Mouse (Mus musculus) neural tube, embryonic 14.5 days (tissue): Measurements from ENCODE around the gene Spns2. TPM values are rescaled to one million over a fixed set of nuclear protein-coding genes. Genes with fewer than 3 reads are reported as not detected.
"Not testable (repeated sequence)": the region's sequence is repeated elsewhere in the genome, so short reads cannot be mapped to it uniquely, and the experiment has no call there.

Experiments
- ATAC-seq: fragments of 200-750 bp; cut with Nextera tagmentation; 2 replicates; pipeline ENCODE4 v1.8.0; 2017; ENCODE audit warnings: low read depth, mild to moderate bottlenecking, moderate TSS enrichment, moderate library complexity
- H3K27ac ChIP-seq: fragments of 300-500 bp; sonication (generic); 2 replicates; pipeline ENCODE4 v1.5.1; 2014; ENCODE audit warnings: low read depth, mild to moderate bottlenecking, control low read depth, low read length, moderate library complexity, mixed read lengths
- H3K27me3 ChIP-seq: fragments of 300-500 bp; sonication (generic); 2 replicates; pipeline ENCODE4 v1.6.1; 2014; ENCODE audit warnings: low read length; ENCODE audit not compliant: control insufficient read depth, insufficient read depth
- H3K36me3 ChIP-seq: fragments of 300-500 bp; sonication (generic); 2 replicates; pipeline ENCODE4 v1.6.1; 2014; ENCODE audit warnings: low read length, mixed read lengths; ENCODE audit not compliant: control insufficient read depth, insufficient read depth
- H3K4me1 ChIP-seq: fragments of 300-500 bp; sonication (generic); 2 replicates; pipeline ENCODE4 v1.6.1; 2014; ENCODE audit warnings: low read length; ENCODE audit not compliant: control insufficient read depth, insufficient read depth
- H3K4me2 ChIP-seq: fragments of 300-500 bp; sonication (generic); 2 replicates; pipeline ENCODE4 v1.6.1; 2014; ENCODE audit warnings: mild to moderate bottlenecking, low read depth, low read length, control low read depth
- H3K4me3 ChIP-seq: fragments of 300-500 bp; sonication (generic); 2 replicates; pipeline ENCODE4 v1.5.1; 2014; ENCODE audit warnings: low read depth, low read length, control low read depth, mixed read lengths
- H3K9ac ChIP-seq: fragments of 300-500 bp; sonication (generic); replicated peaks from 2 replicates; pipeline ENCODE4 v1.6.1; 2014; ENCODE audit warnings: low read depth, mild to moderate bottlenecking, control low read depth, low read length, mixed read lengths
- H3K9me3 ChIP-seq: fragments of 300-500 bp; sonication (generic); 2 replicates; pipeline ENCODE4 v1.6.1; 2016; ENCODE audit warnings: low read length; ENCODE audit not compliant: control insufficient read depth
- WGBS: fragments of 180-500 bp; shearing (Covaris S2); extraction: QIAGEN DNeasy Blood & Tissue Kit; methylation state at CpG from one replicate; pipeline ENCODE4 v1.1.7; 2014; 5-methylcytosine and 5-hydroxymethylcytosine counted together
- polyA plus RNA-seq: library from polyadenylated mRNA; unstranded; fragments of >200 nt; fragmentation: Nextera tagmentation; extraction: Ambion mirVana; gene quantifications from 2 replicates; pipeline ENCODE4 v1.2.1, GENCODE M21; 2014

Gene Spns2
- polyA plus RNA-seq, 1 experiment from 2014 or later: 12.1 TPM

DNA sequence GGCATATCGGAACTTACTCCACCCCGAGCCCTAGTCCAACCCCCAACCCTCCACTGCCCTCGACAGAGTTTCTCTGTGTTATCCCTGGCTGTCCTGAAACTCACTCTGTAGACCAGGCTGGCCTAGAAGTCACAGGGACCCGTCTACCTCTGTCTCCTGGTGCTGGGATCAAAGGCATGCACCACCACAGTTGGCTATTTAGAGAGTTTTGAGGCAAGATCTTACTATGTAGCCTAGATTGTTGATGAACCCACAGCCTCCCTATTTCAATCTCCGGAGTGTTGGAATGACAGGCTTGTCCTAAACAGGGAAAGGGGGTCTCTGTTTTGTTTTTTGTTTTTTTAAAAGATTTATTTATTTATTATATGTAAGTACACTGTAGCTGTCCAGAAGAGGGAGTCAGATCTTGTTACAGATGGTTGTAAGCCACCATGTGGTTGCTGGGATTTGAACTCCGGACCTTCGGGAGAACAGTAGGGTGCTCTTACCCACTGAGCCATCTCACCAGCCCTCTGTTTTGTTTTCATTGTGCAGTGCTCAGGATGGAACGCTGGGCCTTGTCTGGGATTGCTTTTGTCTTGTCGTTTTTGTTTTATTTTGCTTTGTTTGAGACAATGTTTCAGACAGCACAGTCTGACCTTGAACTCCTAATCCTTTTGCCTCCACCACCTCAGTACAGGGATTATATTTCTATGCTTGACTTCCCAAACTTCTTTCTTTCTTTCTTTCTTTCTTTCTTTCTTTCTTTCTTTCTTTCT, 59.2 kb downstream of the Spns2 start:
- not testable (repeated sequence) for H3K4me1 ChIP-seq, ATAC-seq, H3K27me3 ChIP-seq, H3K27ac ChIP-seq, H3K9ac ChIP-seq, H3K36me3 ChIP-seq, H3K9me3 ChIP-seq, H3K4me3 ChIP-seq, H3K4me2 ChIP-seq
- WGBS: 62% methylated on average over 9 of the region's 9 CpGs

DNA sequence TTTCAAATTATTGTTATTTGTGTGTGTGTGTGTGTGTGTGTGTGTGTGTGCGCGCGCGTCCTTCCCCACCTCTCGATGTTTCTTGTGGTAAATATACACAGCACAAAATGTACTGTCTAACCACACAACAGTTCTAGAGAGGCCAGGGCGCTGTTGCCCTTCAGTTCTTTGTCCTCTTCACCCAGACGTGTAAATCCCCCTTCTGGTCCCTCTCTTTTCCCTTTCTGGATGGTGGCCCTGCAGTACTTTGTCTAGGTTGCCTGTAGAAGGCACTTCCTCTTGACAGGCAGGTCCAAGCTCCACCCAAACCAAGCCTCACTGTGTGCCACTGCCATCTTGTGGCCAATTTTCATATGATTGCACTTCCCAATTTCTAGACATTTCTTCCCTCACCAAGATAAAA, 60.4 kb downstream of the Spns2 start:
- 54% methylated on average over 7 of the region's 7 CpGs for WGBS
- no peak for ATAC-seq
- Histone ChIP-seq H3K4me3 (no peak overlapping the region), H3K4me2 (no peak overlapping the region), H3K27me3 (no peaks in the 10 kb centered on the region), H3K4me1 (no peaks in the 10 kb centered on the region), H3K9ac (no peak overlapping the region), H3K27ac (no peak overlapping the region), H3K9me3 (no peaks in the 10 kb centered on the region), H3K36me3 (no peaks in the 10 kb centered on the region)

DNA sequence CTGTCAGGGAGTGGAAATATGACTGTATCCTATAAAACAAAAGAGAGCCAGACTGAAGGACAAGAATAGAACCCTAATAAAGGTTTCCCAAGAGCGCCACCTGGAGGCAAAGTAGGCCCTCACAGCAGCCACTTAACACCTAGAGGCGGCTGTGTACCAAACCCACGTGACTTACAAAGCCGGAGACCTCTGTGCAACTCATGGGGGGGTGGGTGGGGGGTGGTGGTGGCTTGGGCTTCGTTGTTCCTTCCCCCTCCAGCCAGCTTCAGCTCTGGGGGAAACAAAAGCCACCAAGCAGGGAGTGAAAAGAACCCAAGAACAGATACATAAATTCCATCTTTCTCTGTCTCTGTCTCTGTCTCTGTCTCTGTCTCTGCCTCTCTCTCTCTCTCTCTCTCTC, 61.0 kb downstream of the Spns2 start:
- WGBS: 2% methylated on average over 5 of the region's 5 CpGs
- Histone ChIP-seq H3K36me3 (no peaks in the 10 kb centered on the region), H3K9ac (no peak overlapping the region), H3K27me3 (no peaks in the 10 kb centered on the region), H3K9me3 (no peaks in the 10 kb centered on the region), H3K27ac (no peak overlapping the region), H3K4me2 (no peak overlapping the region), H3K4me3 (no peak overlapping the region), H3K4me1 (no peaks in the 10 kb centered on the region)
- ATAC-seq: no peak

DNA sequence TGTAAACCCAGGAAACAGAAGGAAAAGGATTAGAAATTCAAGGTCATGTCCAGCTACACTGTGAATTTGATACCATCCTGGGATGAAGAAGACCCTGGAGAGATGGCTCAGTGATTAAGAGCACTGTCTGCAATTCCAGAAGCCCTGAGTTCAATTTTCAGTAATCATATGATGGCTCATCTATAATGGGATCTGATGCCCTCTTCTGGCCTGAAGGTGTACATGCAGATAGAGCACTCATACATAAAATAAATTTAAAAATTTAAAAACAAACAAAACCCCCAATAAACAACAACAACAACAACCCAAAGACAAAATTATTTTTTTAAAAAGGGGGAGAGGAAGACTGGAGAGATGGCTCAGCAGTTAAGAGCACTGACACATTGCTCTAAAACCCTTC, 62.8 kb downstream of the Spns2 start:
- no peaks in the 10 kb centered on the region for H3K4me1 ChIP-seq
- no peak overlapping the region for H3K9ac ChIP-seq
- no peaks in the 10 kb centered on the region for H3K36me3 ChIP-seq
- H3K27me3 ChIP-seq: no peaks in the 10 kb centered on the region
- no peak overlapping the region for H3K4me3 ChIP-seq
- no peak overlapping the region for H3K4me2 ChIP-seq
- no peak overlapping the region for H3K27ac ChIP-seq
- no peaks in the 10 kb centered on the region for H3K9me3 ChIP-seq
- ATAC-seq: no peak

- Histone ChIP-seq H3K9ac (no peak overlapping the region), H3K4me2 (no peak overlapping the region), H3K9me3 (no peaks in the 10 kb centered on the region), H3K27me3 (no peaks in the 10 kb centered on the region), H3K4me1 (no peaks in the 10 kb centered on the region), H3K4me3 (no peak overlapping the region), H3K27ac (no peak overlapping the region), H3K36me3 (no peaks in the 10 kb centered on the region)
- no peak for ATAC-seq
These were observed 64.5 kb downstream of the Spns2 start for GRCm38 (mm10) chr11:72425201-72425600.

- Histone ChIP-seq H3K36me3 (no peaks in the 10 kb centered on the region), H3K4me3 (no peak overlapping the region), H3K4me1 (no peaks in the 10 kb centered on the region), H3K4me2 (no peak overlapping the region), H3K9ac (no peak overlapping the region), H3K9me3 (no peaks in the 10 kb centered on the region), H3K27me3 (no peaks in the 10 kb centered on the region), H3K27ac (no peak overlapping the region)
- 86% methylated on average over 4 of the region's 4 CpGs for WGBS
- ATAC-seq: no peak
These were observed 66.0 kb downstream of the Spns2 start for GRCm38 (mm10) chr11:72423686-72424085.

GRCm38 (mm10) chr11:72421518-72422278, 68.0 kb downstream of the Spns2 start:
- Histone ChIP-seq H3K27ac (no peak overlapping the region), H3K36me3 (no peaks in the 10 kb centered on the region), H3K9me3 (no peaks in the 10 kb centered on the region), H3K27me3 (no peaks in the 10 kb centered on the region), H3K4me2 (no peak overlapping the region), H3K4me3 (no peak overlapping the region), H3K4me1 (no peaks in the 10 kb centered on the region), H3K9ac (no peak overlapping the region)
- ATAC-seq: no peak
- 91% methylated on average over 11 of the region's 11 CpGs for WGBS

GRCm38 (mm10) chr11:72420460-72421122, 69.1 kb downstream of the Spns2 start:
- no peaks in the 10 kb centered on the region for H3K9me3 ChIP-seq
- H3K36me3 ChIP-seq: no peaks in the 10 kb centered on the region
- ATAC-seq: no peak
- H3K4me2 ChIP-seq: no peak overlapping the region
- H3K9ac ChIP-seq: no peak overlapping the region
- H3K27me3 ChIP-seq: no peaks in the 10 kb centered on the region
- H3K27ac ChIP-seq: no peak overlapping the region
- no peak overlapping the region for H3K4me3 ChIP-seq
- H3K4me1 ChIP-seq: no peaks in the 10 kb centered on the region
- 84% methylated on average over 6 of the region's 6 CpGs for WGBS

GRCm38 (mm10) chr11:72419006-72419405, 70.7 kb downstream of the Spns2 start:
- H3K27me3 ChIP-seq: no peaks in the 10 kb centered on the region
- ATAC-seq: no peak
- WGBS: 88% methylated on average over 6 of the region's 6 CpGs

More at GRCm38 (mm10) chr11:72419006-72419405, 70.7 kb downstream of the Spns2 start:
- Histone ChIP-seq H3K36me3 (no peaks in the 10 kb centered on the region), H3K9ac (no peak overlapping the region), H3K27ac (no peak overlapping the region), H3K4me3 (no peak overlapping the region), H3K4me2 (no peak overlapping the region), H3K9me3 (no peaks in the 10 kb centered on the region), H3K4me1 (no peaks in the 10 kb centered on the region)
